Mouse (Mus musculus): ENCODE data around the gene C130074G19Rik. TPM values are rescaled to one million over a fixed set of nuclear protein-coding genes. Genes with fewer than 3 reads are reported as not detected.

C130074G19Rik gene
- polyA plus RNA-seq, 1 experiment from 2014 or later, result 1.2 TPM

DNA sequence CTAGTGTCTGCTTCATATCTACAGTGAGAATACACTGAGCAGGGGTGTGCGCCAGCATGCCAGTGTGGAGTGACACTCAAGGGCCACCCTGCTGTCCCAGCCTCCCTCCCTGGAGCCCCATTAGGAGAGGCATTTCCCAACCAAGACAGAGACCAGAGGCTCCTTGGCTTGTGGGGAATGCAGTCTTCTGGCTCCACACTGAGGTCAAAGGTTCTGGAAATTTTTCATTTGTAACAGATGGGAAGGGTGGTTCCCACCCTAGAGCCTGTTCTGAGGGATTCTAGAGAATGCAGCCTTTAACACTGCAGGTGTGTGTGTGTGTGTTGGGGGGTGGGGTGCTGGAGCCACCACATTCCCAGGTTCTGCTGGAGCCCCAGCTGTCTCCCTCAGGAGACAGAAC is 11.5 kb downstream of the C130074G19Rik start:
- Histone ChIP-seq H3K9ac (replicated peaks) (no peak overlapping the region), H3K27ac (replicated peaks) (no peak overlapping the region), H3K4me1 (peaks cover 10% of the 10 kb centered on the region), H3K4me3 (no peak overlapping the region), H3K4me2 (replicated peaks) (no peak overlapping the region), H3K36me3 (no peaks in the 10 kb centered on the region), H3K9me3 (no peaks in the 10 kb centered on the region), H3K27me3 (no peaks in the 10 kb centered on the region)
- ATAC-seq (replicated peaks), result no peak
- 87% methylated on average over 1 of the region's 1 CpGs for WGBS

GRCm38 (mm10) chr1:184870646-184871385 is 12.2 kb downstream of the C130074G19Rik start:
- ATAC-seq (replicated peaks), result no peak
- no peak overlapping the region for H3K4me3 ChIP-seq
- 87% methylated on average over 11 of the region's 11 CpGs for WGBS

GRCm38 (mm10) chr1:184869939-184870565 is 13.0 kb downstream of the C130074G19Rik start:
- peak overlapping the region; percentile 37; the same call in 1 of the 2 replicates for H3K27ac ChIP-seq (replicated peaks)
- peaks cover 10% of the 10 kb centered on the region for H3K4me1 ChIP-seq
- H3K9ac ChIP-seq (replicated peaks), result no peak overlapping the region
- H3K4me3 ChIP-seq, result no peak overlapping the region
- WGBS, result 25% methylated on average over 4 of the region's 4 CpGs
- no peaks in the 10 kb centered on the region for H3K9me3 ChIP-seq
- ATAC-seq (replicated peaks), result 0 out of 2 replicates have a peak, but pooled peaks have one; percentile 46
- H3K27me3 ChIP-seq, result no peaks in the 10 kb centered on the region
- H3K36me3 ChIP-seq, result no peaks in the 10 kb centered on the region
- H3K4me2 ChIP-seq (replicated peaks), result no peak overlapping the region

More at GRCm38 (mm10) chr1:184870646-184871385, 12.2 kb downstream of the C130074G19Rik start:
- H3K4me2 ChIP-seq (replicated peaks), result no peak overlapping the region
- H3K9me3 ChIP-seq, result no peaks in the 10 kb centered on the region
- H3K36me3 ChIP-seq, result no peaks in the 10 kb centered on the region
- H3K27me3 ChIP-seq, result no peaks in the 10 kb centered on the region
- peaks cover 10% of the 10 kb centered on the region for H3K4me1 ChIP-seq
- H3K9ac ChIP-seq (replicated peaks), result no peak overlapping the region
- H3K27ac ChIP-seq (replicated peaks), result no peak overlapping the region

GRCm38 (mm10) chr1:184867640-184868120 is 15.3 kb downstream of the C130074G19Rik start:
- ATAC-seq (replicated peaks), result no peak
- WGBS, result 81% methylated on average over 3 of the region's 3 CpGs

GRCm38 (mm10) chr1:184864381-184864801 is 18.6 kb downstream of the C130074G19Rik start:
- no peak overlapping the region for H3K27ac ChIP-seq (replicated peaks)
- no peak overlapping the region for H3K9ac ChIP-seq (replicated peaks)
- H3K4me2 ChIP-seq (replicated peaks), result no peak overlapping the region
- no peak overlapping the region for H3K4me3 ChIP-seq
- no peaks in the 10 kb centered on the region for H3K36me3 ChIP-seq
- WGBS, result 21% methylated on average over 7 of the region's 7 CpGs
- ATAC-seq (replicated peaks), result no peak
- H3K9me3 ChIP-seq, result no peaks in the 10 kb centered on the region
- H3K4me1 ChIP-seq, result no peaks in the 10 kb centered on the region
- no peaks in the 10 kb centered on the region for H3K27me3 ChIP-seq

More at GRCm38 (mm10) chr1:184867640-184868120, 15.3 kb downstream of the C130074G19Rik start:
- Histone ChIP-seq H3K4me3 (no peak overlapping the region), H3K4me2 (replicated peaks) (no peak overlapping the region), H3K9me3 (no peaks in the 10 kb centered on the region), H3K36me3 (no peaks in the 10 kb centered on the region), H3K4me1 (peaks cover 10% of the 10 kb centered on the region), H3K27ac (replicated peaks) (no peak overlapping the region), H3K9ac (replicated peaks) (no peak overlapping the region), H3K27me3 (no peaks in the 10 kb centered on the region)

DNA sequence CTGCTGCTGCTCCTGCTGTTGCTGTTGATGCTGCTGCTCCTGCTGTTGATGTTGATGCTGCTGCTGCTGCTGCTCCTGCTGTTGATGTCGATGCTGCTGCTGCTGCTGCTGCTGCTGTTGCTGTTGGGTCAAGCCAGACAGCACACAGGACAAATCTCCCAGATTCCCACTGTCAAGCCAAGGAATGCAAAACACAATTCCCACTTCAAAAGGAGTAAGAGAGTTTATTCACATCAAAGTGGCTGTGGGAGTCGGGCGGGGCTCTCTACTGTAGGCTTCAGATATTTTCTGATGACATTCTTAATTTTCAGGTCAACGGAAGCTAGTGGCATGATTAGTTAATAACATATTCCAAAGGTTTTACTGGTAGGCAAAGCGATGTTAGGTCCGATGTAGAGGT is 20.4 kb downstream of the C130074G19Rik start:
- H3K4me3 ChIP-seq, result no peak overlapping the region
- WGBS, result 89% methylated on average over 6 of the region's 6 CpGs
- H3K9ac ChIP-seq (replicated peaks), result no peak overlapping the region

DNA sequence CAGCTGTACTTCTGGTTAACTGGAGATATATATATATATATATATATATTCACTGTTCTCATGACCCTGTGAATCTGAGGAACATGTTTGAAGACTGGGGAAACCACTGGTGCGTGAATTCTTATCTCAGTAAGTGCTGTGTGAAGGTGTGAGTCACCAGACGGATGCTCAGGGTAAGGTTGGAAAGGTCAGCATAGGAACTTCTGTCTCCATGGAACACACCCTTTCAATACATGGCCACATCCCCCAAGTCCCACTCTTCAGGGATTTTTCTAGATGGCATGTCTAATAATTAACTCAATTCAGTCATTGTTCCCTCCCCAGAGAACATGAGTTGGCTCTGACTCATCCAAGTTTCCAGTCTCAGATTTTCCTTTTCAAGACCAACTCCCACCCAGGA is 21.5 kb downstream of the C130074G19Rik start:
- H3K4me2 ChIP-seq (replicated peaks), result no peak overlapping the region
- WGBS, result 89% methylated on average over 2 of the region's 2 CpGs
- no peaks in the 10 kb centered on the region for H3K9me3 ChIP-seq
- no peaks in the 10 kb centered on the region for H3K27me3 ChIP-seq
- ATAC-seq (replicated peaks), result no peak
- no peak overlapping the region for H3K27ac ChIP-seq (replicated peaks)
- no peak overlapping the region for H3K4me3 ChIP-seq
- no peaks in the 10 kb centered on the region for H3K4me1 ChIP-seq
- H3K9ac ChIP-seq (replicated peaks), result no peak overlapping the region
- no peaks in the 10 kb centered on the region for H3K36me3 ChIP-seq

More for the DNA sequence above, 20.4 kb downstream of the C130074G19Rik start:
- H3K27me3 ChIP-seq, result no peaks in the 10 kb centered on the region
- H3K4me2 ChIP-seq (replicated peaks), result no peak overlapping the region
- H3K9me3 ChIP-seq, result no peaks in the 10 kb centered on the region
- H3K27ac ChIP-seq (replicated peaks), result no peak overlapping the region
- no peaks in the 10 kb centered on the region for H3K4me1 ChIP-seq
- no peak for ATAC-seq (replicated peaks)
- H3K36me3 ChIP-seq, result no peaks in the 10 kb centered on the region

DNA sequence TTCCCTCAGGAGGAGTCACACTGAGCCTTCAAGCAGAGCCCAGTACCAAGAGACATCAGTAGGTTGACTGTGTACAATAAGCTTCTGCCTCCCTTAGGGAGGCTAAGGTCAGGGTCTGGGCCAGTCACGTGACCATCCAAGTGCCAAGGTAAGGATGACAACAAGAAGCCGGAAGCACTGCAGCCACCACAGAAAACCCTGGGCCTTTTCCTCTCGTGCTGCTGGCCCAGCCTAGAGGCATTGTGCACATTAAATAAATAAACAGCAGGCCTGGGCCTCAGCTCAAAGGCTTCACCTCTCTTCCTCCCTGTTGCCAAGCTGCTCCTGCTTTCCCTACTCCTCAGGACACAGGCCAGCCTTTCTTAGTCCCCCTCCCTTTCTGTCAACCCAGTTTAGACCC is 22.7 kb downstream of the C130074G19Rik start:
- Histone ChIP-seq H3K27ac (replicated peaks) (no peak overlapping the region), H3K9me3 (no peaks in the 10 kb centered on the region), H3K36me3 (no peaks in the 10 kb centered on the region), H3K4me3 (no peak overlapping the region), H3K4me1 (no peaks in the 10 kb centered on the region), H3K27me3 (no peaks in the 10 kb centered on the region), H3K4me2 (replicated peaks) (no peak overlapping the region), H3K9ac (replicated peaks) (no peak overlapping the region)
- WGBS, result 74% methylated on average over 3 of the region's 3 CpGs
- ATAC-seq (replicated peaks), result no peak

- ATAC-seq (replicated peaks), result no peak
- WGBS, result 79% methylated on average over 1 of the region's 1 CpGs
- Histone ChIP-seq H3K4me2 (replicated peaks) (no peak overlapping the region), H3K27ac (replicated peaks) (no peak overlapping the region), H3K36me3 (no peaks in the 10 kb centered on the region), H3K27me3 (no peaks in the 10 kb centered on the region), H3K4me3 (no peak overlapping the region), H3K4me1 (no peaks in the 10 kb centered on the region), H3K9ac (replicated peaks) (no peak overlapping the region), H3K9me3 (no peaks in the 10 kb centered on the region)
These were observed 24.8 kb downstream of the C130074G19Rik start for GRCm38 (mm10) chr1:184858253-184858652.

DNA sequence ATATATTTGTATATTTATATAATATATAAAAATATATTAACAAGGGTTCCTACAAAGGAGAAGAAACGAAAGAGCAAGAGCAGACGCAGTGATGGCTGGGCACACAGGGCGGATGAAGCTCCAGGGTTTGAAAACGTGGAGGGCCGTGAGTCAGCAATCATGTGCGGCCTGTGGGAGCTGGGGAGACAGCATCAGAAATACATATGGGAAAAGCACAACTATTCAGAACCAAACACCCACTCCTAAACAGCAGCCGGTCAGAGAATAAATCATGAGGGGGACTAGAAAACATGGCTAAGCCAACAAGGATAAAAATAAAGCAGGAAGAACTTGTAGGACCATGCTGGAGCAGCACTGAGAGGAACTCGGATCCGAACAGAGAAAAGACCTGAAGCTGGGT is 25.8 kb downstream of the C130074G19Rik start:
- H3K9ac ChIP-seq (replicated peaks), result no peak overlapping the region
- no peak for ATAC-seq (replicated peaks)
- H3K27ac ChIP-seq (replicated peaks), result no peak overlapping the region
- no peaks in the 10 kb centered on the region for H3K36me3 ChIP-seq
- H3K4me1 ChIP-seq, result peaks cover under 1% of the 10 kb centered on the region; the same call in 1 of the 2 replicates
- no peaks in the 10 kb centered on the region for H3K27me3 ChIP-seq
- no peak overlapping the region for H3K4me2 ChIP-seq (replicated peaks)
- no peak overlapping the region for H3K4me3 ChIP-seq
- WGBS, result 88% methylated on average over 9 of the region's 9 CpGs
- no peaks in the 10 kb centered on the region for H3K9me3 ChIP-seq

DNA sequence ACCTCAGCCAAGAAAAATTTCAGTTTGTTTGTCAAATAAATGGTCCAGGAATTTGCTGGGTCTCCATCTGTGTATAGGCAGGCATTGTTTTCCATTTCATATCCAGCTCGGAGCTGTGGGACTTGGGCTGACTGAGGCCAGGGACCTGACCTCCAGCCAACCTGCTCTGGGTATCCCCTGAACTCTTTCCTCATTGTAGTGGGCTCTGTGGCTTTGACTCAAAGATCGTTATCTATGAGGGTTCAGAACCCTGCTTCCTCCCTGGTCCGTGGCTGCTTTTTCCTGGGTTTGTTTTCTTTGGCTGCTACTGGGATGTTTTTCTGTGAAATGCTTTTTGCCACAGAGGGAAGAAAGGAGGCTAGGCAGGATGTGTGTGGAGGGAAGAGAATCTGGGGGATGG is 29.1 kb downstream of the C130074G19Rik start:
- peaks cover 5% of the 10 kb centered on the region for H3K4me1 ChIP-seq
- H3K4me2 ChIP-seq (replicated peaks), result no peak overlapping the region
- WGBS, result 48% methylated on average over 3 of the region's 3 CpGs
- H3K27ac ChIP-seq (replicated peaks), result no peak overlapping the region
- H3K9ac ChIP-seq (replicated peaks), result no peak overlapping the region
- no peak overlapping the region for H3K4me3 ChIP-seq
- no peaks in the 10 kb centered on the region for H3K36me3 ChIP-seq
- ATAC-seq (replicated peaks), result no peak
- H3K9me3 ChIP-seq, result no peaks in the 10 kb centered on the region
- 0 out of 2 replicates have a peak, but pooled peaks cover 3% of the 10 kb centered on the region for H3K27me3 ChIP-seq

GRCm38 (mm10) chr1:184853339-184853738 is 29.7 kb downstream of the C130074G19Rik start:
- Histone ChIP-seq H3K4me3 (no peak overlapping the region), H3K4me1 (peaks cover 5% of the 10 kb centered on the region), H3K36me3 (no peaks in the 10 kb centered on the region), H3K4me2 (replicated peaks) (0 out of 2 replicates have a peak overlapping the region, but pooled peaks have one; percentile 6), H3K9ac (replicated peaks) (no peak overlapping the region), H3K27ac (replicated peaks) (no peak overlapping the region), H3K27me3 (0 out of 2 replicates have a peak, but pooled peaks cover 3% of the 10 kb centered on the region), H3K9me3 (no peaks in the 10 kb centered on the region)
- WGBS, result 33% methylated on average over 5 of the region's 5 CpGs
- ATAC-seq (replicated peaks), result 0 out of 2 replicates have a peak, but pooled peaks have one; percentile 17

Measured in forebrain, embryonic 15.5 days (tissue).